ENCODE assay signal across 19 mouse cellular contexts in genomic region chr1:22862985-22863384, GRCm38 (mm10). TPM values are rescaled to one million over a fixed set of nuclear protein-coding genes. Genes with fewer than 3 reads are reported as not detected.
DNase-seq lines count a peak whose midpoint lies in the region; ATAC-seq lines count a peak whose summit lies in the region.
"Had no signal": no experiment of that assay in that cellular context is flagged by ENCODE, and none has a peak within 500 bp of the region (broad histone marks: within the 10 kb centered on the region; RNA-seq: fewer than 3 reads in every experiment).

No protein-coding gene starts in this region.

- H3K4me2 ChIP-seq in embryonic facial prominence, embryonic 14.5 days (ENCODE audit: low read depth, low read length) = no peak overlapping the region
- no peak overlapping the region for H3K4me2 ChIP-seq in heart, embryonic 14.5 days (ENCODE audit: low read length)
- H3K4me2 ChIP-seq: forebrain, embryonic 15.5 days; hindbrain, embryonic 14.5 days; liver, embryonic 12.5 days; midbrain, embryonic 12.5 days had no signal

- H3K4me3 ChIP-seq in embryonic facial prominence, embryonic 14.5 days (ENCODE audit: low read depth, low read length) = no peak overlapping the region
- H3K4me3 ChIP-seq in embryonic facial prominence, embryonic 10.5 days = no peak overlapping the region
- no peak overlapping the region for H3K4me3 ChIP-seq in heart, embryonic 14.5 days (ENCODE audit: control insufficient read depth in 1 of 2, insufficient read depth in 1 of 2, low read depth in 1 of 2, low read length in 2 of 2)
- H3K4me3 ChIP-seq: erythroblast, embryonic 14.5 days; forebrain, embryonic 15.5 days; liver, embryonic 12.5 days; midbrain, embryonic 12.5 days had no signal

- H3K27ac ChIP-seq in embryonic facial prominence, embryonic 14.5 days (replicated peaks; ENCODE audit: low read depth, low read length) = no peak overlapping the region
- no peak overlapping the region for H3K27ac ChIP-seq in embryonic facial prominence, embryonic 10.5 days (replicated peaks)
- peak overlapping the region; percentile 21 to 43; a peak in 3 of 4 replicates for H3K27ac ChIP-seq in heart, embryonic 14.5 days (replicated peaks in 1 of 2; ENCODE audit: control insufficient read depth in 1 of 2, insufficient read depth in 1 of 2, low read depth in 2 of 2, low read length in 2 of 2)
- H3K27ac ChIP-seq: forebrain, embryonic 15.5 days; hindbrain, embryonic 14.5 days; liver, embryonic 12.5 days; macrophage; midbrain, embryonic 12.5 days; stomach, postnatal 0 days had no signal

- H3K27me3 ChIP-seq in embryonic facial prominence, embryonic 14.5 days (replicated peaks; ENCODE audit: control insufficient read depth, insufficient read depth, low read length) = no peaks in the 10 kb centered on the region
- no peaks in the 10 kb centered on the region for H3K27me3 ChIP-seq in embryonic facial prominence, embryonic 10.5 days (replicated peaks; ENCODE audit: low read depth, poor library complexity, severe bottlenecking)
- no peaks in the 10 kb centered on the region for H3K27me3 ChIP-seq in heart, embryonic 14.5 days (ENCODE audit: control insufficient read depth, insufficient read depth, low read length)
- H3K27me3 ChIP-seq: forebrain, embryonic 15.5 days; liver, embryonic 12.5 days; midbrain, embryonic 12.5 days had no signal

- H3K9me3 ChIP-seq in embryonic facial prominence, embryonic 14.5 days (ENCODE audit: control insufficient read depth, low read length) = no peaks in the 10 kb centered on the region
- no peaks in the 10 kb centered on the region for H3K9me3 ChIP-seq in embryonic facial prominence, embryonic 10.5 days
- H3K9me3 ChIP-seq in heart, embryonic 14.5 days (ENCODE audit: control insufficient read depth, low read length) = no peaks in the 10 kb centered on the region
- H3K9me3 ChIP-seq: forebrain, embryonic 15.5 days; liver, embryonic 12.5 days; midbrain, embryonic 12.5 days had no signal

- DNase-seq in embryonic facial prominence, embryonic 14.5 days (ENCODE audit: low spot score) = peak; percentile 19
- DNase-seq in embryonic facial prominence, embryonic 10.5 days (ENCODE audit: low spot score) = no peak
- peak; percentile 27 for DNase-seq in Muller cell, postnatal 12 days (ENCODE audit: inconsistent ontology term)
- peak; percentile 12 for DNase-seq in lung, postnatal 10 days
- DNase-seq in spleen, adult 18-20 months = no peak
- no peak for DNase-seq in kidney, postnatal 10 days
- DNase-seq: adrenal gland, postnatal 36 days; kidney, postnatal 14 days; right cerebral cortex, postnatal 25 days; thymus, postnatal 14 days had no signal

- no peak for ATAC-seq in embryonic facial prominence, embryonic 14.5 days (ENCODE audit: low read depth)
- ATAC-seq in heart, embryonic 14.5 days (ENCODE audit: insufficient number of reproducible peaks, insufficient read depth, low FRiP score, low read depth) = 0 out of 2 replicates have a peak, but pooled peaks have one; percentile 56
- ATAC-seq: forebrain, embryonic 15.5 days; intestine, postnatal 0 days; liver, embryonic 12.5 days had no signal

- no peaks in the 10 kb centered on the region for H3K36me3 ChIP-seq in embryonic facial prominence, embryonic 14.5 days (ENCODE audit: control insufficient read depth, insufficient read depth, low read length)
- H3K36me3 ChIP-seq in embryonic facial prominence, embryonic 10.5 days (replicated peaks) = no peaks in the 10 kb centered on the region
- H3K36me3 ChIP-seq in heart, embryonic 14.5 days (ENCODE audit: control insufficient read depth, insufficient read depth, low read length) = no peaks in the 10 kb centered on the region
- H3K36me3 ChIP-seq: forebrain, embryonic 15.5 days; liver, embryonic 12.5 days; midbrain, embryonic 12.5 days had no signal

- no peaks in the 10 kb centered on the region for H3K4me1 ChIP-seq in embryonic facial prominence, embryonic 14.5 days (ENCODE audit: control insufficient read depth, insufficient read depth, low read length)
- no peaks in the 10 kb centered on the region for H3K4me1 ChIP-seq in embryonic facial prominence, embryonic 10.5 days
- H3K4me1 ChIP-seq in heart, embryonic 14.5 days (ENCODE audit: control insufficient read depth in 2 of 2, insufficient read depth in 2 of 2, low read length in 2 of 2) = peaks cover 2 to 12% of the 10 kb centered on the region in 2 experiments; a peak in 3 of 4 replicates
- H3K4me1 ChIP-seq: forebrain, embryonic 15.5 days; liver, embryonic 12.5 days; midbrain, embryonic 12.5 days had no signal

- H3K9ac ChIP-seq in embryonic facial prominence, embryonic 14.5 days (ENCODE audit: low read depth, low read length) = no peak overlapping the region
- H3K9ac ChIP-seq in heart, embryonic 14.5 days (ENCODE audit: low read length) = no peak overlapping the region
- H3K9ac ChIP-seq: forebrain, embryonic 15.5 days; hindbrain, embryonic 14.5 days; liver, embryonic 12.5 days; midbrain, embryonic 12.5 days had no signal

- WGBS in embryonic facial prominence, embryonic 14.5 days = 72% methylated on average over 3 of the region's 3 CpGs
- 77% methylated on average over 3 of the region's 3 CpGs for WGBS in embryonic facial prominence, embryonic 10.5 days
- 17% methylated on average over 3 of the region's 3 CpGs for WGBS in heart, embryonic 14.5 days

RNA-seq across cellular contexts. Expression of gene Rims1, which starts 57.2 kb away (rescaled TPM):
- 2.1 and 2.9 TPM in 2 replicates for polyA plus RNA-seq in embryonic facial prominence, embryonic 14.5 days (2014; fragmentation: Nextera tagmentation; extraction: Ambion mirVana)
- 1.3 and 1.4 TPM in 2 replicates for polyA plus RNA-seq in embryonic facial prominence, embryonic 10.5 days (2016; fragmentation: Nextera tagmentation; extraction: Ambion mirVana)
- 2.0 and 2.2 TPM in 2 replicates for polyA plus RNA-seq in heart, embryonic 14.5 days (2014; fragmentation: Nextera tagmentation; extraction: Ambion mirVana)
- polyA plus RNA-seq: erythroblast, embryonic 14.5 days; macrophage had no signal

Comparison
In these comparisons a context has a peak if more than half of its experiments do, and no peak if none do; other contexts are left out.
1. DNase-seq: peak in embryonic facial prominence, embryonic 14.5 days (single experiment), Muller cell, postnatal 12 days (single experiment) and lung, postnatal 10 days (single experiment); none in embryonic facial prominence, embryonic 10.5 days (single experiment), spleen, adult 18-20 months (0 of 2) and kidney, postnatal 10 days (single experiment).
2. H3K27ac ChIP-seq: peak in heart, embryonic 14.5 days (2 of 2); none in embryonic facial prominence, embryonic 14.5 days (single experiment) and embryonic facial prominence, embryonic 10.5 days (single experiment).